Mouse (Mus musculus) brain, embryonic 14.5 days (tissue): ENCODE measurements around the gene Rpl5. TPM values are rescaled to one million over a fixed set of nuclear protein-coding genes. Genes with fewer than 3 reads are reported as not detected.

Experiments
- DNase-seq: peaks from one replicate; pipeline ENCODE4 v3.0.0-alpha.2; 2011; ENCODE audit warnings: low read depth
- CTCF ChIP-seq: fragments of 200-500 bp; IDR thresholded peaks from 2 replicates; pipeline ENCODE4 v1.5.1; 2012; ENCODE audit warnings: inconsistent platforms, mild to moderate bottlenecking, moderate library complexity, borderline replicate concordance; ENCODE audit not compliant: insufficient read depth, insufficient read length; ENCODE audit errors: extremely low read depth
- POLR2A ChIP-seq: fragments of 200-500 bp; IDR thresholded peaks from 2 replicates; pipeline ENCODE4 v1.6.1; 2012; ENCODE audit warnings: mild to moderate bottlenecking, inconsistent platforms, borderline replicate concordance; ENCODE audit not compliant: poor library complexity, insufficient read depth, insufficient read length, severe bottlenecking; ENCODE audit errors: extremely low read depth
- polyA plus RNA-seq: library from polyadenylated mRNA; depleted of rRNA; stranded (reverse); fragments of >200 nt; gene quantifications from 2 replicates; pipeline ENCODE4 v1.2.3, GENCODE M21; 2012; rRNA removed

The Rpl5 gene
- 155 and 179 TPM in 2 replicates for polyA plus RNA-seq

GRCm38 (mm10) chr5:107900206-107901013, at the start of gene Rpl5:
Rpl5 (plus strand) TSS chr5:107900502.
- DNase-seq: peak; percentile 98
- TF ChIP-seq POLR2A: peak; percentile 66; the same call in 1 of the 2 replicates
- peak; percentile 99 for TF ChIP-seq CTCF

- TF ChIP-seq POLR2A (no peak), CTCF (no peak)
- DNase-seq: peak; percentile 69
Measured at GRCm38 (mm10) chr5:107853807-107854206, 46.5 kb upstream of the Rpl5 start.

DNA sequence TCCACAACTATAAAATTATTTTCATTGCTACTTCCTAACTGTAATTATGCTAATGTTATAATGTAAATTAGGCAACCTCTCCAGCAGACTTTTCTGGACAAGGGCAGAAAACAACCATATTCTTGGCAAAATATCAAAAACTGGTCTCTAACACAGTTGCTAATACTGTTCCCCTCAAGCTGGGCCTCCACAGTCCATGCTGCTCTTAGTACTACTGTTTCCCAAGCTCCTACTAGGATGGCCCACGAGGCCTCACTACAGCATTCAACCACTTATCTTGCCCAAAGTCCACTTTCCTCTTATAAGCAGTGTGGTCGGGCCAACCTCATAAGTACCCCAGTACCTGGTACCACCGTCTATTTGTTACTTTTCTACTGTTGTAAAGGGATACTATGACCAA, 45.7 kb upstream of the Rpl5 start:
- TF ChIP-seq CTCF (no peak), POLR2A (no peak)
- no peak for DNase-seq

DNA sequence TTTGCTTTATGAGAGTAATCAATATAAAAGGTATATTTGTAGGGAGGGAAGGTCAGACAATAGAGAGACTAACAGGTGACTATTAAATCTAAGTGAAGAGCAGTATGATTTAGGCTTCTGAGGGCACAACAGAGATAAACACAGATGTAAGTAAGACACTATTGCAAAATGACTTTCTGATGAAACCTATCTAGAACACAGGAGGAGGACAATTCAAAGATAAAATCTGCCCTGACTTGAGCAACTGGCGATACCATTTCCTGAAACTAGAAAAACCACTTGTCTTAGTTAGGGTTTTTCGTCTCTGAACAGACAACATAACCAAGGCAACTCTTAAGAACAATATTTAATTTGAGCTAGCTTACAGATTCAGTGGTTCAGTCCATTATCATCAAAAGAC, 44.8 kb upstream of the Rpl5 start:
- no peak for TF ChIP-seq POLR2A
- TF ChIP-seq CTCF: no peak
- DNase-seq: no peak

GRCm38 (mm10) chr5:107858963-107859362, 41.3 kb upstream of the Rpl5 start:
- TF ChIP-seq CTCF (peak; percentile 37; the same call in 1 of the 2 replicates), POLR2A (no peak)
- DNase-seq: no peak

DNA sequence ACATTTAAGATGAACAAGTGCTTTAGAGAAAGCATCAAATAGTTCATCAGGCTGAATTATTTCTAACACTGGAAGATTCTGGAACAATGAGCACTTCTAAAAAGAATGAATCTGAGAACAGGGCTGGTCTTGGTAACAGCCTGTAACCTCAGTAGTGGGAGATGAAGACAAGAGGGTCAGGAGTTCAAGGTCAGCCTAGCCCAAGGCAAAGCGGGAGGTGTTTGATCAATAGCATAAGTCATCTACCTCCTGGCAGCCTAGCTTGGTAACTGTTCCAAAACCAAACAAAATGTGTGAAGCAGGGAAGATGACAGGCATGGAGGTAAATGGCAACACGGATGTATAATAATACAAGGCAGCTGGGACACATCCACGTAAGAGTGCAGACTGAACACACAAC, 36.3 kb upstream of the Rpl5 start:
- DNase-seq: no peak
- TF ChIP-seq POLR2A: no peak
- no peak for TF ChIP-seq CTCF

DNA sequence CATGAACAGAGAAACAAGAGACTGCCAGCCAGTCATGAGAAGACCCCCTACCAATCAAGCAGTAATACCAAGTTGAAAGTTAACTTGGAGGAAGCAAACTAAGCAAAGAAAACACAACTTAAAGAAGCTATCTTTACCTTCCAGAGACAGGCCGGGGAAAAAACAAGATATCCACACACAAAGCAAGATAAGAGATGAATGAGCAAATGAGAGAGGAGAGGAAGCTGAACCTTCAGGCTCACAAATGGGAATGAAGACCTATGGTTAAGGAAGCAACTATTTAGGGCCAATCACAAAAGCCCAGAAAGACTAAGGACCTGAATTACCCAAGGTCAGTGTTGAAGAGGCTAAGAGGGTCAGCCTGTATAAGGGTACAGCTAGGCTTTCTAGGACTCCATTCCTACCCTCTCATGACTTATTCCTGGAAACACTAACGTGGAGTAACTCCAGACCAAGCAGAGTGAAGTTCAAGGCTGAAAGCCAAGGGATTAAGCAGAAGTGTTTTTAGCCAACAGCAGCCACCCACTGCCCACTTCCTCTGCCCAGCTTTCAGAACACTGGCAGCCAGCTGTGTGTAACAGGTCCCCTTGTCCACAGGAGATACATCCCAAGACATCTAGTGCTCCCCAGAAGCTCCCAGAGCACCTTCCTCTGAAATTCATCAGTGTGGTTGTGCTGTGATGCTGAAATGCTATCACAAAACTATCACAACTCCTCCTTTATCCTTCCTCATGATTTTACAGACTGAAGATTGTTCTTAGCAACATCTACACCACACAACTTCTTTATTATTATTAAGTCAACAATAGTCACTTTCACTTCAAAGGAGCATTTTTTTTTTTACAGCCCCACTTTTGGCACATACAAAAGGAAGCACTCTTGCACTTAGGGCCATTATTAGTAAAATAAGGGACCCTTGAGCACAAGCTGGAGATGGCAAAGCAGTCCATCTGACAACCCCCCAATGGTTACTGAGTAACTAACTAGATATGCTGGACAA, 33.9 kb upstream of the Rpl5 start:
- DNase-seq: no peak
- TF ChIP-seq CTCF (no peak), POLR2A (no peak)

DNA sequence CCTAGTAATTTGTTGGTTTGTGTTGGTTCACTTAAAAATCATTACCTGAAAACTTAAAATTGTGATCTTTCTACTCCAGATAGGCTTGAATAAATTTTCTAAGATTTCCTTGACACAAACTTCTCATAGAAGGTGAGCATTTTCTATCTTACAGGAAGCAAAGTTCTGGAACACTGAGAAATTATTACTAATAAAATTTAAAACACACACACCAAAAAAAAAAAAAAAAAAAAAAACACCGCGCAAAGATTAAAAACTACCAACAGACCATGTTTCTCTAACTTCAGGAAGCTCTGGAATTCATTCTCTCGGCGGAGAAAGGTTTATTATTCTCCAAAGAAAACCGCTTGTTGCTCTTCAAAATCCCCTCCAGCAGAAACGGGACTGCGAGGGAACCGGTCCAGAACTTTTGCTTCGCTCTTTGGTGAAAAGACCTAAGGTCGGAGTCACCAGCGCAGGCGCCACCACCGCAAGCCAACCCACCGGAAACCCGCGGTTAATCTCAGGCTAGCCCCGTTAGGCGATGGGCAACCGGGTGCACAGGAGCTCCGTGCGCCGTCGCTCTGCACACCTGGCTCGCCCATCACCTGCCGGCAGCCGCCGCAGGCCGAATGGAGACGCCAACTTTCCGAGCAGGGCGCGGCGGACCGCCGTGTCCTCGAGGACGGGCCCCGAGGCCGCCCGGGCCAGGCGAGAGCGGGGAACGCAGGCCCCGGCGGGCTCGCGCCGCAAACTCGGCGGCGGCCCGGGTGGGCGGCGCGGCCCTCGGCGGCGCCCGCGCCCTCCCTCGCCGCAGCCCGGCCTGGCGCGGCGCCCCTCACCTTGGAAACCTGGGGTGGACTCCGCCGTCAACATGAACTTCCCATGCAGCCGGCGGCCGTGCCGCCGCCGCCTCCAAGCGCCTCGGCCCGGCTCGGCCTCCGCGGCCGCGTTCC, 32.1 kb upstream of the Rpl5 start:
- peak; percentile 64 for DNase-seq
- TF ChIP-seq CTCF (no peak), POLR2A (no peak)

- peak; percentile 97 for DNase-seq
- TF ChIP-seq POLR2A (peak; percentile 73), CTCF (0 out of 2 replicates have a peak, but pooled peaks have one; percentile 11)
Measured at GRCm38 (mm10) chr5:107868905-107869424, 31.3 kb upstream of the Rpl5 start.

DNA sequence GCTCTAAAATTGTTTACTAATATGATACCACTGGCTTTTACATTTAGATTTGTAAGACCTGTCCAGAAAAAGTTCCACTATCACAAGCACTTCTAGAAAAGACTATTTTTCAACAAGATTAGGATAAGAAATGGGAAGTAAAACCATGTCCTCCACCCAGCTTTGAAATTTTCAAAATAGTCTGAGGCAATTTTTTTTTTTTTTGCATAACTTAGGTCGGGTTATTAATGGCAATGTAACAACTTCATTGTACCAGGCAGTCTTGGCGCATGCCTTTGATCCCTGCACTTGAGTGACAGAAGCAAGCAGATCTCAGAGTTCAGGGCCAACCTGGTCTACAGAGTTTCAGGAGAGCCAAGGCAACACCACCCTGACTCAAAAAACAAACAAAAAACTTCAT, 30.6 kb upstream of the Rpl5 start:
- TF ChIP-seq CTCF: no peak
- TF ChIP-seq POLR2A: no peak
- DNase-seq: no peak

- TF ChIP-seq POLR2A (no peak), CTCF (no peak)
- DNase-seq: no peak
Measured at GRCm38 (mm10) chr5:107873330-107873729, 27.0 kb upstream of the Rpl5 start.

- TF ChIP-seq POLR2A (no peak), CTCF (no peak)
- DNase-seq: peak; percentile 55
Measured at GRCm38 (mm10) chr5:107873886-107874302, 26.4 kb upstream of the Rpl5 start.

DNA sequence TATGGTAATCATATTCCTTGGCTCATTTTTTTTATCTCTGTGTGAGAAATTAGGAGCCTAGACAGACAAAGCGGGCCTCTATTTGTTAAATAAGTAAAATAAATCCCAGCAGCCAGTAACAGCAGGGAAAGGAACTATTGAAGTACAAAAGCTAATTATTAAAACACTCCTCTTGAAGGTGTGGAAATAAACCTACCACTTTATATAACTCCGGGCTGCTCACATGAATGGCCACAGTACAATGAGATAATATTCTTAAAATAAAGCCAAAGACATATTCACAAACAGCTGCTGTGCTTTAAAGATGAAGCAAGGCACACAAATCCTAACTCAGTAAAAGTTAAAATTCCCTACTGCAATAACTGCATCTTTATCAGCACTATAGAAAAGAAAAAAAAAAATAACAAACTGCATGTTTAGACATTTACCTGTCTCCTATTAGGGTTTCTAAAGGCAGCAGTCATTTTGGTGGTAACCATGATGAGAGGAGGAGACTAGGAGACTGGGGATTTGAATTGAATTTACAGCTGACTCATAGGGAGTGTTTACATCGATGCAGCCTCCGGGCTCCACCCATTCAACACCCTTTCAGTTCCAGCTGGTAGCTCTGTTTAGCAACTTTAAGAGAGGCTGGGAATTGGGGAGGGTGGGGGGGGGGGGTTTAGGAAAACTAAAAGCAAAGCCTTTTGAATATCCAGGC, 25.6 kb upstream of the Rpl5 start, which contains the start of gene Evi5:
TSS of gene Evi5 (minus strand) at position 547 of the 700 bp plus-strand sequence.
- no peak for TF ChIP-seq POLR2A
- TF ChIP-seq CTCF: no peak
- no peak for DNase-seq
